Mouse (Mus musculus) hindbrain, embryonic 16.5 days (tissue): Measurements from ENCODE around the gene Vrk1. TPM values are rescaled to one million over a fixed set of nuclear protein-coding genes. Genes with fewer than 3 reads are reported as not detected.

Experiments used
- ATAC-seq: fragments of 200-750 bp; cut with Nextera tagmentation; 2 replicates; pipeline ENCODE4 v1.8.0; 2017; ENCODE audit warnings: moderate TSS enrichment, moderate library complexity
- H3K27ac ChIP-seq: fragments of 300-500 bp; sonication (generic); 2 replicates; pipeline ENCODE4 v1.5.1; 2014; ENCODE audit warnings: low read depth, mild to moderate bottlenecking, control low read depth, low read length, moderate library complexity
- H3K27me3 ChIP-seq: fragments of 300-500 bp; sonication (generic); replicated peaks from 2 replicates; pipeline ENCODE4 v1.6.1; 2014; ENCODE audit warnings: low read length; ENCODE audit not compliant: control insufficient read depth, insufficient read depth
- H3K36me3 ChIP-seq: fragments of 300-500 bp; sonication (generic); 2 replicates; pipeline ENCODE4 v1.6.1; 2014; ENCODE audit warnings: mild to moderate bottlenecking, low read length, moderate library complexity, mixed read lengths; ENCODE audit not compliant: control insufficient read depth, insufficient read depth
- H3K4me1 ChIP-seq: fragments of 300-500 bp; sonication (generic); 2 replicates; pipeline ENCODE4 v1.6.1; 2014; ENCODE audit warnings: low read depth, low read length; ENCODE audit not compliant: control insufficient read depth, insufficient read depth
- H3K4me2 ChIP-seq: fragments of 300-500 bp; sonication (generic); 2 replicates; pipeline ENCODE4 v1.6.1; 2014; ENCODE audit warnings: mild to moderate bottlenecking, low read length, control low read depth, moderate library complexity
- H3K4me3 ChIP-seq: fragments of 300-500 bp; sonication (generic); 2 replicates; pipeline ENCODE4 v1.5.1; 2014; ENCODE audit warnings: mild to moderate bottlenecking, low read length, control low read depth, moderate library complexity
- H3K9ac ChIP-seq: fragments of 300-500 bp; sonication (generic); 2 replicates; pipeline ENCODE4 v1.6.1; 2014; ENCODE audit warnings: low read depth, mild to moderate bottlenecking, control low read depth, low read length, moderate library complexity
- H3K9me3 ChIP-seq: fragments of 300-500 bp; sonication (generic); 2 replicates; pipeline ENCODE4 v1.6.1; 2014; ENCODE audit warnings: mild to moderate bottlenecking, low read length, moderate library complexity; ENCODE audit not compliant: control insufficient read depth
- WGBS: fragments of 180-500 bp; shearing (Covaris S2); extraction: QIAGEN DNeasy Blood & Tissue Kit; methylation state at CpG from one replicate; pipeline ENCODE4 v1.1.7; 2014; 5-methylcytosine and 5-hydroxymethylcytosine counted together
- polyA plus RNA-seq: library from polyadenylated mRNA; unstranded; fragments of >200 nt; fragmentation: Nextera tagmentation; extraction: Ambion mirVana; gene quantifications from 2 replicates; pipeline ENCODE4 v1.2.1, GENCODE M21; 2015

Gene Vrk1
- polyA plus RNA-seq, 1 experiment from 2014 or later, result 31.7 TPM

GRCm38 (mm10) chr12:106070434-106071155 is 60.6 kb downstream of the Vrk1 start:
- 58% methylated on average over 22 of the region's 22 CpGs for WGBS
- Histone ChIP-seq H3K4me3 (no peak overlapping the region), H3K36me3 (no peaks in the 10 kb centered on the region), H3K27me3 (no peaks in the 10 kb centered on the region), H3K9me3 (no peaks in the 10 kb centered on the region), H3K27ac (no peak overlapping the region), H3K4me1 (0 out of 2 replicates have a peak, but pooled peaks cover 2% of the 10 kb centered on the region), H3K9ac (no peak overlapping the region), H3K4me2 (no peak overlapping the region)
- no peak; the same call in 1 of the 2 replicates for ATAC-seq

- no peak overlapping the region for H3K9ac ChIP-seq
- no peak overlapping the region for H3K27ac ChIP-seq
These were observed 61.6 kb downstream of the Vrk1 start for GRCm38 (mm10) chr12:106071575-106072166.

DNA sequence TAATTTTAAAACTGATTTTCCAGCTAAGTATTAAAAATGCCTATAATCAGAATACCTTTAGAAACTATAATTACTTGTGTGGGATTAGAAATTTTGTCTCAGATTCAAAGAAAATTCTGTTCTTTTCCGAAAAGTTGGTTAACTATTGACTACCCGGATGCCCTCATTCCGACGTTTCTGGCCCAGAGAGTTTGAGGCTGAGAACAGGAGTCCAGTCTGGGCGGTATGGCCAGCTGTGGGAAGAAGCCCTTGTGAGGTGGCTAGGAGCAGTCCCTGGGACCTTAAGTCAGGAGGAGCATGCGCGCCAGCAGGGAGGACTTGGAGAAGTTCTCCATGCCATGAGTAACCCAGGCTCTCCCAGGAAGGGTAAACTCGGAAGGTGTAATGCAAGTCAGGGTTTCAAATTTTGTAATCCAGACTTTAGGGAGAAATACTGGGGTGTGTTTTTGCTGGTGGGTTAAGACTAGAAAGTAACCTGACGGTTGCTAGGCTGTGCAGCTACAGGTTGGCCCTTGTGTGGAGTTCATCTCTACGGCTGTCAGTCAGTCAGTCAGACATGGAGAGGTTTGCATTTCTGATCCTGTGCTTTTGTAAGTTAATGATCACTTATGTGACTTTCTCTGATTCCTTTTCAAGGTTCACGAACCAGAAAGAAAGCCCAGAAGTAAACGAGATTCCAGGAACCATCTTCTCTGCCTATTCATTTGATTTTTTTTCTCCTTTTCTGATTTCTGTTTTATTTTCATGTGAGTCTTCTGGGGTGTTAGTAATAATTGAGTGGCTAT is 64.5 kb downstream of the Vrk1 start:
- H3K4me1 ChIP-seq, result 0 out of 2 replicates have a peak, but pooled peaks cover 2% of the 10 kb centered on the region
- WGBS, result 82% methylated on average over 12 of the region's 12 CpGs
- H3K9ac ChIP-seq, result no peak overlapping the region
- no peak for ATAC-seq
- H3K27ac ChIP-seq, result no peak overlapping the region
- no peak overlapping the region for H3K4me3 ChIP-seq
- no peaks in the 10 kb centered on the region for H3K36me3 ChIP-seq
- no peaks in the 10 kb centered on the region for H3K27me3 ChIP-seq
- H3K4me2 ChIP-seq, result no peak overlapping the region
- H3K9me3 ChIP-seq, result no peaks in the 10 kb centered on the region

More at GRCm38 (mm10) chr12:106071575-106072166, 61.6 kb downstream of the Vrk1 start:
- WGBS, result 49% methylated on average over 10 of the region's 10 CpGs
- 0 out of 2 replicates have a peak, but pooled peaks have one; percentile 17 for ATAC-seq
- H3K4me3 ChIP-seq, result no peak overlapping the region
- H3K4me2 ChIP-seq, result no peak overlapping the region
- H3K36me3 ChIP-seq, result no peaks in the 10 kb centered on the region
- H3K9me3 ChIP-seq, result no peaks in the 10 kb centered on the region
- no peaks in the 10 kb centered on the region for H3K27me3 ChIP-seq
- 0 out of 2 replicates have a peak, but pooled peaks cover 2% of the 10 kb centered on the region for H3K4me1 ChIP-seq

DNA sequence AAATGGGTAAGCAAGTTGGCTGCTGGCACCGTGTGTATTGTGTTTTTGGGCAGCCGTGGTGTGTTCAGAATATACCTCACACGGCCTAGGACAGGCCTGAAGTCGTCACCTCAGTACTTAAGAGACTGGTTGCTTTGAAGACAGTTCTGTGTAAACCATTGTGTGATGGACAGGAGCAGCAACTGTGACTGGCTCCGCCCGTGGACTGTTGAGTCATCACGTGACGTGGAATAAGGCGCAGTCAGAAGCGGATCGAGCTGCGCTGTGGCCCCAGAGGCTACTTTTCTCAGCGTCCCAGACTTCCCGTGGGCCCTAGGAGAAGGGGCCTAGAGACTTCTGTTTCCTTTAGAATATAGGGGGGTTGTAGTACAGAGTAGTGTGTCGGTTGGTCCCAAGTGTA is 66.1 kb downstream of the Vrk1 start:
- no peaks in the 10 kb centered on the region for H3K36me3 ChIP-seq
- H3K9me3 ChIP-seq, result no peaks in the 10 kb centered on the region
- H3K4me3 ChIP-seq, result no peak overlapping the region
- peaks cover 9% of the 10 kb centered on the region for H3K4me1 ChIP-seq
- 93% methylated on average over 15 of the region's 15 CpGs for WGBS
- H3K27me3 ChIP-seq, result no peaks in the 10 kb centered on the region
- H3K4me2 ChIP-seq, result no peak overlapping the region
- no peak for ATAC-seq
- H3K27ac ChIP-seq, result no peak overlapping the region
- H3K9ac ChIP-seq, result no peak overlapping the region

- no peak overlapping the region for H3K4me3 ChIP-seq
- no peaks in the 10 kb centered on the region for H3K9me3 ChIP-seq
- H3K36me3 ChIP-seq, result no peaks in the 10 kb centered on the region
- H3K9ac ChIP-seq, result no peak overlapping the region
- H3K27ac ChIP-seq, result no peak overlapping the region
- no peak for ATAC-seq
- WGBS, result 23% methylated on average over 5 of the region's 5 CpGs
- H3K4me1 ChIP-seq, result peaks cover 25% of the 10 kb centered on the region
- no peaks in the 10 kb centered on the region for H3K27me3 ChIP-seq
- no peak overlapping the region; the same call in 1 of the 2 replicates for H3K4me2 ChIP-seq
These were observed 70.5 kb downstream of the Vrk1 start for GRCm38 (mm10) chr12:106080511-106080910.

DNA sequence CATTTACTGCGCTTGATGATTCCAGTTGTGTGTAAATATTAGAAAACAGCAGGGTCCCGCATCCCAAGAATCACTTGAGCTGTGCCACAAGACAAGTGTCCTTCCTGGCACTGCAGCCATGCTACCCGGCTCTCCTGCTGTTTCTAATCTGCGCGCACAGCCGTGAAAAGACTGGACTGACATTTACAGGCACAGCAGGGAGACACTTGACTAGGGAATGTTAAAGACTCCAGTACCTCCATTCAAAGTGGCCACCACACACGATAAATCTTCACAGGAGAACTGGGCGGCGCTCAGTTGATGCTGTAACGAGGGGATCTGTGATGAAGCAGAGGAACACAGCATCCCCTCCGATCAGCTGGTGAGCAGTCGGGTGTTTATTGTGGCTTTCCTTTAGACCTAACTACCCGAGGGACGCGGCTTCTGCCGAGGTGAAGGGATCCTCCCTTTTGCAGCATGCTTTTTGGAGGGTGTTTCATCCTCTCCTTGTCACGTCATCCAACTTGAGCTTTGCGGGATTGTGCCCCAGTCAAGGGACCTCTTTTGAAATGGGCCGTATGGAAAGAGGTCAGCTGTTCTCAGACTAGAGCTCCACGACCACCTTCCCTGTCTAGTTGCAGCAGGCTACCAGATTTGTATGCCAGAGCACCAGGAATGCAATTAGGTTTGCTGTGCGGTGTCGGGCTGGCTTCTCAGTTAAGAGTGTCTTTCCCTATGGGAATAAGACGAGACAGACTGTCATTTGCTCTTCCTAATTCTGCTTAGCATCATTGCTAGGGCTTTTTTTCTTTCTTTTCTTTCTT is 71.1 kb downstream of the Vrk1 start:
- peak overlapping the region; percentile 21; the same call in 1 of the 2 replicates for H3K27ac ChIP-seq
- 0 out of 2 replicates have a peak, but pooled peaks have one; percentile 37 for ATAC-seq
- H3K27me3 ChIP-seq, result no peaks in the 10 kb centered on the region
- H3K4me2 ChIP-seq, result peak overlapping the region; percentile 57
- H3K9me3 ChIP-seq, result no peaks in the 10 kb centered on the region
- peaks cover 25% of the 10 kb centered on the region for H3K4me1 ChIP-seq
- WGBS, result 14% methylated on average over 23 of the region's 23 CpGs
- peak overlapping the region; percentile 50 for H3K9ac ChIP-seq
- H3K36me3 ChIP-seq, result no peaks in the 10 kb centered on the region
- H3K4me3 ChIP-seq, result peak overlapping the region; percentile 26

GRCm38 (mm10) chr12:106081748-106082140 is 71.7 kb downstream of the Vrk1 start:
- WGBS, result 36% methylated on average over 7 of the region's 7 CpGs
- Histone ChIP-seq H3K9me3 (no peaks in the 10 kb centered on the region), H3K27me3 (no peaks in the 10 kb centered on the region), H3K36me3 (no peaks in the 10 kb centered on the region), H3K9ac (no peak overlapping the region), H3K4me2 (no peak overlapping the region), H3K4me1 (peaks cover 25% of the 10 kb centered on the region), H3K4me3 (no peak overlapping the region), H3K27ac (no peak overlapping the region)
- ATAC-seq, result no peak

GRCm38 (mm10) chr12:106082191-106082957 is 72.3 kb downstream of the Vrk1 start:
- Histone ChIP-seq H3K9me3 (no peaks in the 10 kb centered on the region), H3K9ac (no peak overlapping the region; the same call in 1 of the 2 replicates), H3K27ac (no peak overlapping the region), H3K36me3 (no peaks in the 10 kb centered on the region), H3K27me3 (no peaks in the 10 kb centered on the region), H3K4me1 (peaks cover 25% of the 10 kb centered on the region), H3K4me2 (peak overlapping the region; percentile 9; the same call in 1 of the 2 replicates), H3K4me3 (no peak overlapping the region)
- 0 out of 2 replicates have a peak, but pooled peaks have one; percentile 57 for ATAC-seq
- WGBS, result 21% methylated on average over 16 of the region's 16 CpGs
